In genomic region chr16:11603667-11604422, GRCm38 (mm10) we compare ENCODE assay signal across 8 mouse cellular contexts.
A peak's percentile ranks its signal among the peaks of the same experiment; 100 is the strongest.
DNase-seq lines count a peak whose midpoint lies in the region; ATAC-seq and TF ChIP-seq lines count a peak whose summit lies in the region.

No protein-coding gene starts in this region.

- H3K4me2 ChIP-seq in lung, postnatal 0 days (replicated peaks; ENCODE audit: low read depth, low read length), result no peak overlapping the region

- no peaks in the 10 kb centered on the region for H3K4me1 ChIP-seq in ES-Bruce4 (ENCODE audit: control insufficient read depth, insufficient read depth, low read length)
- peaks cover 6% of the 10 kb centered on the region for H3K4me1 ChIP-seq in kidney, adult 2 months (ENCODE audit: control insufficient read depth, insufficient read depth, low read length)
- H3K4me1 ChIP-seq in lung, postnatal 0 days (ENCODE audit: insufficient read depth, low read depth, low read length), result no peaks in the 10 kb centered on the region

- DNase-seq in gastrocnemius, adult 18-20 months (ENCODE audit: low spot score), result peak; percentile 46
- DNase-seq in gastrocnemius, postnatal 4 days (ENCODE audit: low spot score in 2 of 2), result no peak
- DNase-seq in embryo, embryonic 10.5 days (ENCODE audit: low spot score), result peak; percentile 30
- DNase-seq in kidney, adult 2 months, result peak; percentile 48
- DNase-seq in lung, postnatal 0 days (ENCODE audit: low spot score), result peak; percentile 31
- DNase-seq in thymus, postnatal 25 days, result peak; percentile 23
- DNase-seq in left cerebral cortex, postnatal 36 days (ENCODE audit: low spot score in 2 of 2), result no peak

- peak; percentile 14 for ATAC-seq in lung, postnatal 0 days

- no peak for TF ChIP-seq EP300 in ES-Bruce4 (IDR thresholded peaks at IDR 0.05; ENCODE audit: insufficient read depth, low read depth, low read length)
- no peak for TF ChIP-seq EP300 in lung, postnatal 0 days (IDR thresholded peaks at IDR 0.05)

- WGBS in kidney, adult 2 months, result 53% methylated on average over 5 of the region's 5 CpGs
- 65% methylated on average over 5 of the region's 5 CpGs for WGBS in lung, postnatal 0 days

- TF ChIP-seq POLR2A in ES-Bruce4 (IDR thresholded peaks at IDR 0.05; ENCODE audit: insufficient read depth, low read length), result no peak
- no peak for TF ChIP-seq POLR2A in kidney, adult 2 months (IDR thresholded peaks at IDR 0.05; ENCODE audit: low read depth, low read length)

- H3K36me3 ChIP-seq in ES-Bruce4 (ENCODE audit: control insufficient read depth, insufficient read depth, low read length, poor library complexity, severe bottlenecking), result no peaks in the 10 kb centered on the region
- no peaks in the 10 kb centered on the region; the same call in 1 of the 2 replicates for H3K36me3 ChIP-seq in kidney, adult 2 months (ENCODE audit: control insufficient read depth, insufficient read depth, low read length)
- H3K36me3 ChIP-seq in lung, postnatal 0 days (ENCODE audit: insufficient read depth, low read length), result no peaks in the 10 kb centered on the region

- TF ChIP-seq CTCF in ES-Bruce4 (IDR thresholded peaks at IDR 0.05; ENCODE audit: low read depth, low read length), result peak; percentile 40
- peak; percentile 69 for TF ChIP-seq CTCF in kidney, adult 2 months (conservative IDR thresholded peaks at IDR 0.05; ENCODE audit: insufficient read depth, insufficient read length, low read depth, low read length)
- peak; percentile 74 for TF ChIP-seq CTCF in lung, postnatal 0 days (IDR thresholded peaks at IDR 0.05)

- intact Hi-C loops in left cerebral cortex, postnatal 36 days (cut with DNase I), result no loop called here

- H3K27ac ChIP-seq in ES-Bruce4 (ENCODE audit: insufficient read depth, low read length), result no peak overlapping the region
- no peak overlapping the region for H3K27ac ChIP-seq in kidney, adult 2 months (ENCODE audit: insufficient read depth, low read depth, low read length)
- no peak overlapping the region for H3K27ac ChIP-seq in lung, postnatal 0 days (ENCODE audit: low read length)

- H3K4me3 ChIP-seq in ES-Bruce4 (ENCODE audit: low read depth, low read length), result no peak overlapping the region
- no peak overlapping the region for H3K4me3 ChIP-seq in kidney, adult 2 months (ENCODE audit: insufficient read depth, low read depth, low read length)
- H3K4me3 ChIP-seq in lung, postnatal 0 days (ENCODE audit: low read depth, low read length), result no peak overlapping the region

- H3K27me3 ChIP-seq in ES-Bruce4 (ENCODE audit: control insufficient read depth, insufficient read depth, low read length, poor library complexity, severe bottlenecking), result no peaks in the 10 kb centered on the region
- H3K27me3 ChIP-seq in kidney, adult 2 months (replicated peaks; ENCODE audit: control insufficient read depth, insufficient read depth, low read length), result no peaks in the 10 kb centered on the region
- H3K27me3 ChIP-seq in lung, postnatal 0 days (replicated peaks; ENCODE audit: insufficient read depth, low read length), result no peaks in the 10 kb centered on the region

- no peaks in the 10 kb centered on the region for H3K9me3 ChIP-seq in ES-Bruce4 (replicated peaks; ENCODE audit: control insufficient read depth, insufficient read depth, low read length, poor library complexity, severe bottlenecking)
- no peaks in the 10 kb centered on the region for H3K9me3 ChIP-seq in lung, postnatal 0 days (ENCODE audit: low read length)

- H3K9ac ChIP-seq in ES-Bruce4 (ENCODE audit: low read depth, poor library complexity, severe bottlenecking), result no peak overlapping the region
- H3K9ac ChIP-seq in lung, postnatal 0 days (replicated peaks; ENCODE audit: low read depth), result no peak overlapping the region

Comparison
In these comparisons a context has a peak if more than half of its experiments do, and no peak if none do; other contexts are left out.
1. DNase-seq: peak in gastrocnemius, adult 18-20 months (single experiment), embryo, embryonic 10.5 days (single experiment), kidney, adult 2 months (single experiment), lung, postnatal 0 days (single experiment) and thymus, postnatal 25 days (single experiment); none in gastrocnemius, postnatal 4 days (0 of 2) and left cerebral cortex, postnatal 36 days (0 of 2).
2. Peak in every context shown above with its lines, with median percentiles within 50 percentile points of each other: CTCF ChIP-seq.